Mouse (Mus musculus) common myeloid progenitor, adult 5-6 weeks (primary cell): Measurements from ENCODE around the gene Bcas3. TPM values are rescaled to one million over a fixed set of nuclear protein-coding genes. Genes with fewer than 3 reads are reported as not detected.
A peak's percentile ranks its signal among the peaks of the same experiment; 100 is the strongest.

Source experiments
- ATAC-seq: replicated peaks from 2 replicates; pipeline ENCODE4 v1.8.0; 2016; ENCODE audit warnings: low read depth, mild to moderate bottlenecking, moderate TSS enrichment, inconsistent platforms; ENCODE audit not compliant: poor library complexity, severe bottlenecking
- total RNA-seq: library from RNA; stranded (forward); fragments of 200-1000, 187-1606 nt; gene quantifications from 2 replicates; pipeline ENCODE4 v1.2.3, GENCODE M21; 2017

Gene Bcas3
- total RNA-seq, 1 experiment from 2014 or later, result 22.5 TPM

DNA sequence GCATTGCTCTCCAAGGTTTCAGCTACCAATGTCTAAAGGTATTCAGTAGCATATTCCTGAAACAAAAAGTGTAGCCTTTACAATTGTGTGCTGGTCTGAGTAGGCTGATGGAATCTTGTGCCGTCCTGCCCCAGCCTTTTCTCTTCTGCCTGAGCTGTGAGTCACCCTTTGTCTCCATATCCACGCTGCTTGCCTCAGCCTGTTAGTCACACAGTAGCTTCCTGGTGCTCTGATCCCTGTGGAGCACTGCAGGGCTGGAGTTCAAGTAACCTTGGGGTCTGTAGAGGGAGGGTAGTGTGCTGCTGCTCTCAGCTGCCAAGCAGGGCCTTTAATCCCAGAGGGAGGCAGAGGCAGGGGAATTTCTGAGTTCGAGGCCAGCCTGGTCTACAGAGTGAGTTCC, 14.9 kb downstream of the Bcas3 start:
- no peak for ATAC-seq

DNA sequence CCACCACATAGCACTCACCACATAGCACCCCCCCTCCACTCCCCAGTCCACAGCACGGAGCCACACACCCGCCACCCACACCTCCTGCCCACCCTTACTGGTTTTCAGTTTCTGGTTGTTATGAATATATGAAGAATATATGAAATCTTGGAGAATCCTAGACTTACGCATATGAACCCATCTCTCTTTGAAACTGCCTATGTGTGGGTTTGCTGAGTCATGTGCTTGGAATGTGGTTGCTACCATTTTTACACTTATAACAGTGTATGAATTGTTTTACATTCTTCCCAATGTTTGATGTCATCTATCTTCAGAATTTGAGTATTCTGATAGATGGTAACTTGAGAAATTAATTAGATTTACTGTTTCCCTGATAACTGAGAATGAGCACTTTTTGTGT, 26.1 kb downstream of the Bcas3 start:
- no peak for ATAC-seq

DNA sequence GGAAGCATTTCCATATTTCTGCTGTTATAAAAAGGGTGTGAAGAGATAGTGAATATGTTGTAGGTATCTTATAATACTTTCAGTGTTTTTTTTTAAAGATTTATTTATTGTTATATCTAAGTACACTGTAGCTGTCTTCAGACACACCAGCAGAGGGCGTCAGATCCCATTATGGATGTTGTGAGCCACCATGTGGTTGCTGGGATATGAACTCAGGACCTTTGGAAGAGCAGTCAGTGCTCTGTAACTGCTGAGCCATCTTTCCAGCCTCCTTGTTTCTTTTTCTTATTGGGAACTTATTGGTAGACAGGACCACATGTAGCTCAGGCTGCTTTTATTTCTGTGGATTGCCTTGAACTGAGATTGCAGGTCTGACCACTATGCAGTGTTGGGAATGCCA, 27.1 kb downstream of the Bcas3 start:
- no peak for ATAC-seq

DNA sequence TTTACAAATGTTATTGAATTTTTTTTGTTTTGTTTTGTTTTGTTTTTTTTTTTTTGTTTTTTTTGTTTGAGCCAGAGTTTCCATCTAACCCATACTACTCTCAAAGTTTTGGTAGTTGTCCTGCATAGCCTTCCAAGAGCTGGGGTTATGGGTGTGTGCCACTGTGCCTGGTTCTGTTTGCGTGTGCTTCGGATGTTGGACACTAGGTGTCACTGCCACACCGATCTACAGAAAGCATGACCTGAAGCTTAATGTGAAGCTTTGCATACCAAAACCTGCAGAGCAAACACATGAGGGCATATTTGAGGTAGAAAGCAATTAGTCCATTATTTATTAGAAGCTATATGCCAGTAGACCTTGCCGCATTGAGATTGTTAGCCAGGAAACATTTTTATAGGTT, 29.1 kb downstream of the Bcas3 start:
- ATAC-seq, result peak; percentile 96

DNA sequence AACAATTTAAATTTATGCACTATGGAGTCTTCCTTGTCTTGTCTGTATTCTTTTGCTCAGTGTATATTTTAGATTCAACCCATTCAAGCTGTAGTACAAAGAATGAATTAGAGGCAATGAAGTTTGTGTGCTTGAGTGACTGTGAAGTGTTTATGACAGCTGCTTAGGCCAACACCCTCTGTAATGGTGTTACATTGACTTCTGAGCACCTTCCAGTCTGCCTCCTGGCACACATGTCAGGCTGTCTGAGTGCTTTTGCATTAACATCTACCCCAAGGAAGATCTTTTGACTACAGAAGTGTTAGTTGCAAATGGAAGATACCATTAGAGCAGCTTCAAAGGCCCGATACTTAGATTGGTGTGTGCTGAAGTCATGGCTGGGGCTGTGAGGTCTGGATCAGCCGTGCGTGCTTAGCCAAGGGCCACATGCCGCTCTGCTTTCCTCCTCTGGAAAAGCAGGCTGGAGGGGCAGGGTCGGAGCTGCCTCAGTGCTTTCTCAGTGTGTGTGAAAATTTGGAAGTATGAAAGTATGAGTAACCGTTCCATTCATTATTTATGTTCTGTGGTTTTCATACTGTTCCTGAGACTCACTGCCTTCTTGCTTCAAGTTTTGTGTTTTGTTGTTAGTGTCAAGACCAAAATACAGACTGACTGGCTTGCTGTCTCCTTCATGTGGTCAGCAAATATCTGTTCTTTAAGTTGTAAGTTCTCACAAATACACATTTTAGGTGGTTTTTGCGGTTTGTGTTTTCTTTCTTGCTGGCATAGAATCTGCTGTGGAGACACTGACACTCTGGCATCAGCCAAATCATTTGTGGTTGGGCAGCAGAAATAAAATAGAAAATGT, 31.2 kb downstream of the Bcas3 start:
- no peak for ATAC-seq

DNA sequence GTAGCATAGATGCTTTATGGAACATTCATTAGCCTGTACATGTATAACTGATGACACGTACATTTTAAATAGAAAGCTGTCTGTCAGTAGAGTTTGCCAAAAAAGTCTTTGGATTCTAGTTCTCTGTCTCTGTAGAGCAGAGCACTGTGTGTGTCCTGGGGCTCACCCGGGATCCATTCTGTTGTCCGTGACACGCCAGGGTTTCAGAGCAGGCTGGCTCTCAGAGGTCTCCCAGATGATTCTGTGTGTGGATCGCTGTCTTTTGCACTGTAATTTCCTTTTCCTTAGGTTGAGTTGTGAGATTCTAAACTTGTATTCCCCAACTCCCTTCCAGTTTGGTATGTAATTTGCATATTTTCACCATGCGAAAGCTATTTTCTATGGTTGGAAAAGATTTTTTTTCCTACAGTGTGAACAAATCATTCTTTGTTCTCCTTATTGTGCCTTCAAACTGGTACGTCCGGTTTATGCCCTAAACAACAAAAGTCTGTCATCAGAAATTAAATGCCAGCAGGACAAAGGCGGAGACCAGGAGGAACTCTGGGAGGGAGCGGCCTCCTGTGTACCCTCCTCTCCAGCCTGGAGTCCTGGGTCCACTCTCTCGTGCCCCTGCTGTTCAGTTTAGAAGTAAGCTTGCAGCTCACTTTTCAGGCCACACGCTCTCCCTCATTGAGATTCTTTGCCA, 39.4 kb downstream of the Bcas3 start:
- no peak for ATAC-seq

DNA sequence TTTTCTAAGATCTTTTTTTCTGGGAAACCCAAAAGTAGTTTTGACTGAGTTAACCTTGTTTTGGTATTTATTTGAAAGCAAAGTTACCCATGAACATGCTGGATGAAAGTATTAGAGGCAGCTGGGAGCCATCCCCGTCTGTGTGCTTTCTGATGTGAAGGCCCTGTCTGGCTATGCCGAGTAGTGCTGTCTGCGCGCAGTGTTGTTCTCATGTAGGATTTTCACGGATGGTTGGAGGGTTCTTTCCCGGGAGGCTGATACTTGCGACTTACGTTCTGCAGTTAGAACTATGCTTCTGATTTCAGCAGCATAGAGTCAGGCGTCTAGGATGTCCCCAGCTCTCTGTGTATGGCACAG, 39.9 kb downstream of the Bcas3 start:
- ATAC-seq, result no peak

DNA sequence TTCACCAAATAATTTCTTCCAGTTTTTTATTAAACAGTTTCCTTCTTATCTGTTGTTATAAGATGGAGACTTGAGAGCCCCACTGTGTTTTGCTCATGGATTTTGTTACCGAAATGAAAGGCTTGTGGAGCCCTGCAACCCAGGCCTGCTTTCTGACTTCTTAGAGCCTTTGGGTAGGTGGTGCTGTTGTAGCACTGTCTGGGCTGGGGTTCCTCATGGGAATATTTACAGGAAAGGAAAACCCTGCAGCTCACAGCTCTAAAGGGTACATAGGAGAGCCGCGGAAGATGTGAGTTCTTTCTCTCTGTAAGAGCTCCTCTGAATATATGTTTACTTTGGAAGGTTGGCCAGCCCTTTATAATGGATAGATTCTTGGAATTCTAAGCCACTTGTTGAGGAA, 41.0 kb downstream of the Bcas3 start:
- no peak for ATAC-seq

DNA sequence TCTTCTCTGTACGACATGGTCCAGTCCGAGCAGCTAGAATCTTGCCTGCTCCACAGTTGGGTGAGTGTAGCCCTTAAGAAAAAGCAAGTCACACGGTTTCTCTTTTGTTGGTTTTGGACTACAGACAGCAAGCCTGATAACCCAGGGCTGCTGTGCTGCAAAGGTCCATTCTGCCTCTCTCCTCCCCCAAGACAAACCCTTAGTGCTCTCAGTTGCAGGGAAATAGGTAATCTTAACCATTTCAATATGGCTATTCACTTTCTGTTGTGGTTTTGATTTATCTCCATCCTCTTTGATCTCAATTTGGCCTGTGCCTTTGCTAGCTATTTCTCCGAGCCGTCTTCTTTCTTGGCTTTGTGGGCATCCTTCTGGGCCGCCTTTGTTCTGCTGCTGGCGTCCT, 42.4 kb downstream of the Bcas3 start:
- no peak for ATAC-seq

DNA sequence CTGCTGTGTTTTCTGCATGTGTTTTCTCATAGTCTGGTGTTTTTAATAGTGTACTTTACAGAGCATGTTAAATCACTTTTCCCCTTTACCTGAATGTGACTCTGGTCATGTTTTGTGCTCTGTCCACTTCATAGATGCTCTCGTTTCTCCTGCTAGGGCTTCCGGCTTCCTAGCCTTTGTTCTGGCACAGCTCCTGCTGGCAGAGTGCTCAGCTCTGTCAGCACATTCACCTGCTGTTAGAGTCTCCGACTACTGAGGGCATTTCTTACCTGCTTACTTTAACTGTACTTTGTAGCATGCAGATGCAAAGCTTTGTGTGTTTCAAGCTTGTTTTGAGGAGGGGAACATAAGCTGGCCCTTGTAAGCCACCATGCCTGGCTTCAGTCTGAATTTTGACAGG, 53.6 kb downstream of the Bcas3 start:
- ATAC-seq, result no peak

DNA sequence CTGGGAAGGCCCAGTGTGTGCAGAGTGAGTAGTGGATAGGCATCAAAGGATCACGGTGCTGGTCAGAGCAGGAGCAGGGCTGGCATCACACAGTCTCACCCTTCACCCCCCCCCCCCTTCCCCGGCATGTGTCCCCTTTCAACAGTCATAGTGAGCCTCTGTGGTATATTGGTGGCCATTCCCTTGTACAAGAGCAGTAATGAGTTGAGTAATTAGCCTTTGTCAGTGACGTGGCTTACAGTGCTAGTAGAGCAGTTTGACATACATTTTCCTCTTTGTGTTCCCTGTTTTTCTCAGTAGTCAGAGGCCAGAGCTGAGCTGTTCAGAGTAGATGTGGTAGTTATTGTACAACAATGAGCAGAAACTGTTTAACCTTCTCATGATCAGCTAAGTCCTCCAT, 54.7 kb downstream of the Bcas3 start:
- no peak for ATAC-seq

DNA sequence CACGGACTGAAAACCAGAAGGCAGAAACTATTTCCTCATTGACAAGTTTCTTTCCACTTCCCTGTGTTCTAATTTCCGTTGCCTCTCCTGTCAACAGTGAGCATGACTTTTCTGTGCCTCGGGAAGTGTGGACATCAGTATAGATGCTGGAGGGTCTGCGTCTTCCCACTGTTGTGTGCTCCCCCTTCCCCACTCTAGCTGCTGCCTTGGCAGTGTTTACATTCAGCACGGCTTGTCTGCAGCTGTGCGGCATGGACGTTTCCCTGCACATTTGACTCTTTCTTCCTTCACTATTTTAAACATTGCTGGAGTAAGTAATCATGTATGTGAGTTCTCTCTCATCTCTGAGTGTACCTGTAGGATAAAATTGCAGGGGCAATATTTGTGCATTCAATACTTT, 59.4 kb downstream of the Bcas3 start:
- ATAC-seq, result no peak

DNA sequence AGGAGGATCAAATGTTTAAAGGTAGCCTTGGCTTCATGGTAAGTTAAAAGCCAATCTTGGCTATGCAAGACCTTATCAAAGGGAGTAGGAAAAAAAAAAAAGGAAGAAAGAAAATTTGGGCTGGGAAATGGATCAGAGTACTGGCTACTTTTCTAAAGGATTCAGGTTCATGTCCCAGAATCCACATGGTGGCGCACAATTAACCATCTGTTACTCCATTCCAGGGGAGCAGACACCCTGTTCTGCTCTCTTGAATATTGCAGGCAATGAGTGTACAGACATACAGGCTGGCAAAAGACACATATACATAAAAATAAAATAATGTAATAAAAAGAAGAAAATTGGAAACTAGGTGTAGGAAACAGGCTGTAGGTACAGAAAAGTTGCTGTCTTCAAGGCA, 61.5 kb downstream of the Bcas3 start:
- no peak for ATAC-seq

DNA sequence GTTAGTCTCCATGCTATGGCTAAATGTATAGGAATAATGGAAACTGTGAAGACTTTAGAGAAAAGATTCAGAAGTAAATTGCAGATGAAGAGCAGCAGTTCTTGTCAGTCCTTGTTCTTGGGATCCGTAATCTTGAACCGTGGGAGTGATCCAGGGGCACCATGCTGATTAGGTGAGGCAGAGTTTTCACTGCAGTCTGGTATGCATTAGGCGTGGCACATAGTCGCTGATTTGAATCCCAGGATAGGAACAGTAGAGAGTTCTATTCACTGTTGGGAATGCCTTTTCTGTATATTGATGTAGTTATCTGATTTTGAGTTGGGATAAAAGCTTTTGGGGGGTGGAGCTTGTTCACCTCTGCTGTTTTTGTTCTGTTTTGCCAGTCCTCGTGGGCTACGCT, 74.4 kb downstream of the Bcas3 start:
- ATAC-seq, result no peak

DNA sequence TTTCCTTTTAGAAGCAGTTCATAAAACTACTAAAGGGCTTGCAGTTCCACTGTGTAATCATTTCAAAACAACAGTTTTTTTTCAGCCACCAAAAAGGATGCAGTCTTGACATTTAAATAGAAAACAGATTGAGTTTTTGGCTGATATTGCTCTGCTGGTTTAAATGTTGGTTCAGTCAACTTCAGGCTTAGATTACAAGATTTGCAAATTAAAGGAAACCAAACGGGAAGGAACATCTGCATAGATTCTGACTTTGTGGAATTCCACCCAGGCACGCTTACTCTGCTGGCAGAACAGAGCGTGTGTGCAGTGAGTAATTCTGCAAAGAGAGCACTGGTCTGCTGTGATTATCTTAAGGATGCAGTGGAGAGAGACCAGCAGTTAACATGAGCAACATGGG, 75.3 kb downstream of the Bcas3 start:
- ATAC-seq, result no peak

DNA sequence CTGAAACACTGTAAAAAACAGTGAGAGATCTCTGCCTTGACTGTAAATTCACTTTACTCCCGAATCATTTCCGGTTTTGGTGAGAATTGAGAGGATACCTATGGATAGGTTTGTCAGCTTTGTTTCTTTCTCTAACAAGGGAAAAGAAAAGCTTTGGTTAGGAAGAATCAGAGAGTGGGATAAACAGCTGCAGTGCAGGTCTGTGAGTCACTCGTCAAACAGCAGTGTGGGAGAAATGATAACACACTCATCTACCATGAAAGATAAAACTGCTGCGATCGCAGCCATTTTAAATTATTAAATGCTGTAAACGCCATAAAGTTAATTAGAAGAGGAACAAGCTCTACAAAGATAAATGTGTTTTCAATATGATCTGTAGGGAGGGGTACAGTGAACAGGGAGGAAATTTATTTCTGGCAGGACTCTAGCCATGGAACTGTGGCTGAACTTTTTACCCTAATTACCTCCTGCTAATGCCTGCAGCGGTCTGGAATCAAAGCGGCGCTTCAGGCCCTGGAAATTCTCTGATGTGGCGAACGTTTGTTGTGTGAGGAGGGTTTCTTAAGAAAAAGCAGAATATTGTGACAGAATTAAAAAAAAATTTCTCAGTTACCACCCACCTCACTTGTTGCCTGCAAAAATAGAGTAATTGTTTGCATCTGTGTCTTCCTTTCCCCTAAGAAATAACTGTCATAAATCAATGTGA, 77.9 kb downstream of the Bcas3 start:
- no peak for ATAC-seq

DNA sequence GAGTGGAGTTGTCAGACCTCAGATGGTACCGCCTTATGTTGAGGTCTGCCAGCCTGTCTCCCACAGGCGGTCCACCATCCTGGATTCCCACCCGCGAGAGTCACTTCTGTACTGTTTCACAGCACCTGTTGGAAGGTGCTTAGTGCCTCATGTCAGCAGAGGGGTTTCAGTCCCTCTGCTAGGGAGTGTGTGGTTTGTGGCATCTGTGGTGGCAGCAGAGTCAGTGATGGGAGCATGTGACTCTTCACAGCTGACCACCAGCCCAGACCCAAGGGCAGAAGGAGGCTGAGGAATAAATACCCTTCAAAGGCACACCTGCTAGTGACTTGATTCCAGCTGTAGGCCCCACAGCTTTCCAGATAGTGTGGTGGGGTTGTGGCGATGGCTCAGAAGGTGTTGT, 94.4 kb downstream of the Bcas3 start:
- ATAC-seq, result peak; percentile 42; the same call in 1 of the 2 replicates

DNA sequence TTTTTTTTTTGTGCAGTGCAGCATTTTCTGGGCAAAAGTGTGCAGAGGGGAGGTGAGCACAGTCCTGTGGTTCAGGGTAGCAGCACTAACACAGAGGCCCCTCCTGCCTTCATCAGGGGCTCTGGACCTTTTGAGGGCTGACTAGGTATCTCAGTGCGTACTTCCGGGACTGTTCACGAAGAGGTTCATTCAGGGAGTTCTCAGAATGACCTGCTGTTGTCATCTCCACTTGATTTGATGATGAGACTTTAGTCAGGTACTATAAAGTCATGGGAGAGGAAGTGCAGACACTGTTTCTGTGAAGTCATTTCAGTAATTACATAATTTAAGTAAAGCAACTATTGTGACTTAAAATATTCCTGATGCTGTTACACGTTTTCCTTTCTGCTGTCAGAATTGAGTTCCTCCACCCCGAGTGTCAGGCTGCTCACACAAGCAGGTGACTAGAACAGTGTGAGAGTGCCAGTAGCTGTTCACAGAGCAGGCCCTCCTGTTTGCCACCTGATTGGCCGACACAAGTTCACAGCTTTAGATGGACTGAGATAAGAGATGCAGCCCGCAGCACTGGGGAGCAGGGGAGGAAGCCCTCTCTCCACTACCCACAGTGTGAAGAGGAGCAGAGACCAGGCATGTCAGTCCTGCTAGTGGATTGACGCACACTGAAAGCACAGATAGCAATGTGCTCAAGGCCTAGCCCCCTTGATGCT, 100.8 kb downstream of the Bcas3 start:
- ATAC-seq, result no peak

DNA sequence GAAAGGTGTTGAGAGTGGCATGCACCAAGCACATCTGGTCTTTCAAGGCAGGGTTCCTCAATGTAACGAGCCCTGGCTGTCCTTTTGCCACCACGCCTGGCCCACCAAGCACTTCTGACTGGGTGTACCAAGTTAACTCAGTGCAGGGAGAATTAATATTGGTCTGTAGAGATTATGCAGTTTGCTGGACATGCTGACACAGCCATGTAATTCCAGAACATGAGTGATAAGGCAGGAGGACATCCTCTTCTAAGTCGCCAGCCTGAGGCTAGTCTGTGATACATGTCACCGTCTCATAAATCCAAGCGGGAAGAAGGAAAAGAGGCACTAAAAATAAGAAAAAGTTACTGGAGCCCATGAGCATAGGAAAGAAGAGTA, 101.3 kb downstream of the Bcas3 start:
- ATAC-seq, result no peak

DNA sequence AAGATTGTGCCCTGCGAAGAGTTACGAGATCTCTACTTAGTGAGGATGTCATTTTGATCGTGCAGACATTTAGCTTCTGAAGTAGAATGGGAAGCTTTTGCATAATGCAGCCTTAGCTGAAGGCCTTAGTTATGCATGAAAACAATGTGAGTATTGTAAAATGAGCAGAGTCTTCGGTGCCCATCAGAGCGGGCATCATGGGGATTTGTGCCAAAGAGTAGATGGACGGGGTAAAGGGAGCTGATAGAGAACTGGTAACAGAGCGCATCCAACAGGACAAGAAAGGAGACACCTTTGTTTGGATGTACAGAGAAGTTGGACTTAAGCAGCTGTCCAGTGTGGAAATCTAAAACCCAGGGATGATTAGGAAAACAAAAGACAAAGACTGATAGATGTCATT, 108.6 kb downstream of the Bcas3 start:
- ATAC-seq, result no peak

DNA sequence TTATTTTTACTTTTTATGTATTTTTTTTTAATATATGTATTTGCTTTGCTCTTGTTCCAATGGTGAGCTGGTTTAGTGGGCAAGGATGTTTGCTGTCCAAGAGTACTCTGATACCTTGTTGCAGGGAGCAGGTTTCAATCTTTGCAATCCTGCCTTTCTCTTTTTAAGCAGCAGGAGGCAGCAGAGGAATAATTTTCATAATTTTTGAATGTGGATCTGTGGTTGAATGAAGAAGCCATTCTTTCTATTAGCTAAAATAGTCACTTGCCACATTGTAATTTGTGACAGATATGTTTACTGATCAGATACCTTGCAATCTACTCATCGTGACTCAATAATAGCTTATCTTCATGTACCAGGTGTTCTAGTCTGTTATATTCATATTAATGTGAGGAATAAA, 116.6 kb downstream of the Bcas3 start:
- peak; percentile 54; the same call in 1 of the 2 replicates for ATAC-seq
